Mouse (Mus musculus) adrenal gland, postnatal 14 days (tissue): ENCODE measurements around the gene Glul. TPM values are rescaled to one million over a fixed set of nuclear protein-coding genes. Genes with fewer than 3 reads are reported as not detected.

ENCODE experiments used
- DNase-seq: peaks from one replicate; pipeline ENCODE4 v3.0.0; 2021; ENCODE audit warnings: mixed read lengths
- total RNA-seq: library from RNA; stranded (reverse); gene quantifications from 2 replicates; pipeline ENCODE4 v1.2.3, GENCODE M21; 2021

Gene Glul
- total RNA-seq, 1 experiment from 2014 or later, result 950 TPM

GRCm38 (mm10) chr1:153909213-153909962, 9.6 kb downstream of the Glul start:
- DNase-seq, result no peak

GRCm38 (mm10) chr1:153909963-153910291, 10.2 kb downstream of the Glul start:
- no peak for DNase-seq

DNA sequence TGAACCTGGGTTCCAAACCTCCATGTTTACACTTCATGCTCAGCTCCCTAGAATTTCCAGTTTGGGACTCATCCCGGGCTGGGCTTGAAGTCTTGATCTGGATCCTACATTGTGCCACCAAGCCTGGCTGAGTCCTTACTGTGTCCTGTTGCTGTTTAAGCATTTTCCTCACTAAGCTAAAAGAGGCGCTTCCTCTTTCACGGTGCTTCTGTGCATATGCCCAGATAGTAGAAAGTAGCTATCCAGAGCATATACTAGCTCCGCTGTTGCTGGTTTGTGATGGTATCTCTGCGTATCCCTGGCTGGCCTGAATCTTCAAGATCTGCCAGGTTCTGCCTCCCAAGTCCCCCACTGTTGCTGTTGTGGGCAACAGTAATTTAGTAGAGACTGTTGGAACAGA, 10.7 kb downstream of the Glul start:
- DNase-seq, result no peak

DNA sequence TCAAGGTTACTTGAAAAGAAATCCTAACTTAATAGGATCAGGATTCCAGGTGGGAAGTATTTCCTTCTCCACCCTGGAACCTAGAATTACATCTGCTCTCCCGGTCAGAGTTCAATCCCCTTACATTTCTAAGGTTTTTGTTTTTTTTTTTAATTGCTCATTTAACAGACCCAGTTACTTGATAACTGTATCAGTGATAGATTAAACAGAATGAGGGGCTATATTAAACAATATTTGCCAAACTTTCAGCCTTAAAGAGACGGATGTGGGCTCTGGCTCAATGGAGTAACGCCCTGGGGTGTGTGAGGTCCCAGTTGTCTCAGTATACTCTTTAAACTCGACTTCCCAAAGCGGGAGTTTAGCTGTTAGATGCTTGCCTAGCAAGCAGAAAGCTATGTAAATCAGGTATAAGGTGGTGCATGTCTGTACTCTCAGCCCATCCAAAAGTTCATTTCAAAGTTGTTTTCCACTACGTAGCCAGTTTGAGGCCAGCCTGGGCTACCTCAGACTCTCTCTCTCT, 11.6 kb downstream of the Glul start:
- no peak for DNase-seq

DNA sequence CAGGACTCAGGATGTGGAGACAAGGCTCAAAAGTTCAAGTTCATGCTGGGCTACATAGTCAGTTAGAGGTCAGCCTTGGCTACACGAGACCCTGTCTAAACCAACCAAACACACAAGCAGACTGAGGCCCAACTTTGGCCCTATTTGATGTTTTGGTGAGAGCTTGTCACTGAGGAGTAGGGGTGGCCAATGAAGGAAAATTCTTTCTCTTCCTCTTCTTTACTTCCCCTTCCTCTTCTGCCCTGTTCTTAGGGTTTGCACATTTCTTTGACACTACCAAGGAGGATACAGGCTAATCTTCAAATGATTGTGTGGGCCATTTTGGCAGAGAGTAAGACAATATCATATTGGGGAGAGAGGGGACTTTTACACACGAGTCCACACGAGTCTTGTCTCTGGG, 14.1 kb downstream of the Glul start:
- no peak for DNase-seq

- no peak for DNase-seq
Observed at GRCm38 (mm10) chr1:153918521-153919206, 18.9 kb downstream of the Glul start.

DNA sequence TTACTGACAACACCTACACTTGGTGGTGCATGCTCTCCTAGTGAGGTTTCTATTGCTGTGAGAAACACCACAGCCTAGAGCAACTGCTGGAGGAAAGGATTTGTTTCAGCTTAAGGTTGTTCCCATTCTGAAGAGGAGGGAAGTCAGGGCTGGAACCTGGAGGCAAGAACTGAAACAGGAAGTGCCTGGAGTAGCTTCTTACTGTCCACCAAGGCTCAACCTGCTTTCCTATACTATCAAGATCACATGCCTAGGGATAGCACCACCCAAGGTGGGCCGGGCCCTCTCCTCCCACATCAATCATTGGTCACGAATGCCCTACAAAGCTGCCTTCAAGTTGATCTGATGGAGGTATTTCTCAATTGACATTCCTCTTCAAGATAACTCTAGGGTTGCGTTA, 21.9 kb downstream of the Glul start:
- DNase-seq, result no peak

DNA sequence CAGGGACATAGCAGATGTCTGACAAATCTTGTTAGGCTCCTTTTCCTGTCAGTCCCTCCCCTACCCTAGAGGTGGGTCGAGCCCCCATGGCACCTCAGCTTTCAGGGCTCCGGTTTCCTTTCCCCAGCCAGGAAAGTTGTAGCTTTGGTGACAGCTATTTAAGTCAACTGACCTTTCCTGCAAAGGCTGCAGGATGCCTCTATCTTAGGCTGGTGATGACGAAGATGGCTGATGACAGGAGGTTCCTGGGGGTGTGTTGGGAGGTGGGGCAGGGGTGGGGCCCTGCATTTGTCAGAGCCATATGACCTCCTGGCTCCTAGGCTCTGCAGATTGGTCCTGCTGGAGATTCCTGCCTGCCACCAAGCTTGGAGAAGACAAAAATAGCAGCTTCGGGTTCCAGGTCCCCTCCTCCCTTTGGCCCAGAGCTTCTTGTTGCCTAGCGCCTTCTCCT, 22.9 kb downstream of the Glul start:
- DNase-seq, result peak; percentile 64

GRCm38 (mm10) chr1:153924395-153925385, 24.9 kb downstream of the Glul start:
- DNase-seq, result no peak

DNA sequence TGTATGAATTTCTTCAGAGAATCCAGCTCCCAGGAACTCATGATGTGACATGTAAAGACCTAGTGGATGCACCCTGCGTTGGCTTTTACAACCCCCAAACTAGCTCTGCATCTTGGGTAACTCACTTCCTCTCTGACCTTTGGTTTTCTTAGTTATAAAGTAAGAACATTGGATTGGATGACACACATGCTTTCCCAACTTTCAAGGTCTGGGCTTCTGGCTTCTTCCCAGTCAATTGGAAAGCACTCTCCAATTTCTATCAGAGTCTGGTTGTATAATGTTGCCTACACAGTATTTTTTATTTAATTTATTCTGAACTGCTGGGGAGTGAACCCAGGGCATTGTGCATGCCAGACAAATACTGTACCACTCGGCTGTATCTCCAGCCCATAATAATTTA, 30.7 kb downstream of the Glul start:
- DNase-seq, result peak; percentile 73

DNA sequence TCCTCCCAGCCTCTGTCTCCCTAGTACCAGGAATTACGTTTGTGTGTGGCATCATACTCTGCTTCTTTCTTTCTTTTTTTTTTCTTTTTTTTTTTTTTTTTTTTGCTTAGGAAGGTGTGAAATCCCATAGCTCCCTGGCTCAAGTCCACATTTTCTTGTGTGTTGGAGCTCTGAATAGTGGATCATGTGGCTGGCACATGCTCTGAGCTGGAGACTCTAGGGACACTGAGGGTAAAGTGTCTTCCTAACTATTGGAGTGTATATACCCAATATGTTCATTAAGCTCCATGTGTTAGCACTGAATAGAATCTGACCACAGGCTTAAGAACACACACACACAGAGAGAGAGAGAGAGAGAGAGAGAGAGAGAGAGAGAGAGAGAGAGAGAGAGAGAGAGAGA, 34.0 kb downstream of the Glul start:
- DNase-seq, result no peak

GRCm38 (mm10) chr1:153935844-153936380, 36.2 kb downstream of the Glul start:
- no peak for DNase-seq

DNA sequence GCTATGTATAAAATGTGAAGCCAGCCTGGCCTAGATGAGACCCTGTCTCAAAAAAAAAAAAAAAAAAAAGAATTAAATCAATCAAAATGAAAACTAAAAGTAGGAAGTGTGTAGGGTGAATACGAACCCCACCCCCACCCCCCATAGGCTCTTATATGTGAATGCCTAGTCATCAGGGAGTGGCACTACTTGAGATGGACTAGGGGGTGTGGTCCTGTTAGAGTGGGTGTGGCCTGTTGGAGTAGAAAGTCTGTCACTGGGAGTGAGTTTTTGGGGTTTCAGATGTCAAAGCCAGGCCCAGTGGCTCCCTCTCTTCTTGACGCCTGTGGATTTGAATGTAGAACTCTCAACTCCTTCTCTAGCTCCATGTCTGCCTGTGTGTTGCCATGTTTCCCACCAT, 37.3 kb downstream of the Glul start:
- no peak for DNase-seq

DNA sequence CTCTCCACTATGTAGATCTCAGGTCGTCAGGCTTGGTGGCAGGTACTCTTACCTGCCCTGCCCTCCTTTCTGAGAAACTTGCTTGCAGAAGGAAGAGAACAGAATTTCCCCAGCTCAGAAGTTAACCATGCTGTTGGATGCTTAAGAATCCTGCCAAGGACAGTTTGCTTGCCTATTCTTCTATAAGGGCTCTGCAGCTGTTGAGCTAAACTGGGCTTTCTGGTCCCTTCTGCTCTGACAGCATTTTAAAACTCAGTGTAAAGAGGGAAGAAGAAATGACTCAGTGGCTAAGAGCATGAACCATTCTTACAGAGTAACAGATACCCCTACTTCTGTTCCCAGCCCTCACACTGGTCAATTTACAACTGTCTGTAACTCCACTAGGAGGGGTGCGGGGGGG, 41.2 kb downstream of the Glul start:
- no peak for DNase-seq

- DNase-seq, result no peak
Observed at GRCm38 (mm10) chr1:153945181-153945580, 45.4 kb downstream of the Glul start.

- no peak for DNase-seq
Observed at GRCm38 (mm10) chr1:153946971-153947370, 47.2 kb downstream of the Glul start.

- DNase-seq, result no peak
Observed at GRCm38 (mm10) chr1:153947837-153948236, 48.1 kb downstream of the Glul start.

DNA sequence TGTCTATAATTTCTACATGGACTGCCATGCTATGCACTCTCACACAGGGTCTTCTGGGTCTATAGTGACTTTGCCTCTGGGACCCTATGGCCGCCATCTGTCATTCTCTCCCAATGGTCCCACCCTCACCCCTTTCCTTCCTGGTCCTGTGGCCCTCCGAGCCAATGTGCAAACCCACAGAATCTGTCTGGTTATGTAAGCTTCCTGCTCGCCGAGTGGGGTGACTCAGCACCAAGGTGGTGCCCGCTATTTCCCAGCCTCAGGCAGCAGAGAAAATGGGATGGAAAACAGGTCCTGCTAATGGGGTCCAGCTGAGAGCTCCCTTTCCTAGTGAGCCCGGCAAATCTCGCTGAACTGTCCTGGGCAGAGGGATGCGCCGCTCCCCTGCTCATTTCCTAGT, 53.5 kb downstream of the Glul start:
- no peak for DNase-seq

GRCm38 (mm10) chr1:153953797-153954196, 54.1 kb downstream of the Glul start:
- DNase-seq, result no peak

DNA sequence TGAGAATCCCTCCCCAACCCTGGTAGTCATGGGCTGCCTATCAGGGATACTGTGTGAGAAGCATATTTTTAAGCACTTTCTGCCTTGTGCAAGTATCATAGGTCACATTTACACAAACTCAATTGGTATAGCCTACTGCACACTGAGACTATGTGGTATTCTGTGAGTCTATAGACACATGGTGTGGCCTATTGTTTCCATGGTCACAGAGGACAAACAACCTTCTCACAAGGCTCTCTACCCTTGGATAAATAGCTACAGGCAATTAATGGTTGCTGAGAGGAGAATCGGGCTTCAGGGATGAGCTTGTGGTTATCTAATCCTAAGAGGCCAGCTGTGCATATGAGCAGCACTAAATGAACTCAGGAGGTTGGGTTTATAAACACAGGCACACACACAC, 58.1 kb downstream of the Glul start:
- DNase-seq, result no peak
